Mouse (Mus musculus) megakaryocyte-erythroid progenitor cell, adult 5 weeks (primary cell): ENCODE data around the gene Camta1. TPM values are rescaled to one million over a fixed set of nuclear protein-coding genes. Genes with fewer than 3 reads are reported as not detected.

Experiments used
- polyA plus RNA-seq: library from polyadenylated mRNA; stranded (reverse); fragments of >175 nt; gene quantifications from 2 replicates; pipeline ENCODE4 v1.2.3, GENCODE M21; 2012

The Camta1 gene
- polyA plus RNA-seq, result 8.7 and 17.7 TPM in 2 replicates

GRCm38 (mm10) chr4:151861806-151862739 lies at the start of gene Camta1:
Gene Camta1, minus strand, starts transcription at chr4:151861876.

GRCm38 (mm10) chr4:151089270-151089669 lies 772.4 kb downstream of the Camta1 start, which contains the start of gene Gm13090:
Gene Gm13090, plus strand, starts transcription at chr4:151089570.

GRCm38 (mm10) chr4:151057347-151058321 lies 804.0 kb downstream of the Camta1 start, which contains the start of gene Vamp3:
Gene Vamp3, minus strand, starts transcription at chr4:151057963.

DNA sequence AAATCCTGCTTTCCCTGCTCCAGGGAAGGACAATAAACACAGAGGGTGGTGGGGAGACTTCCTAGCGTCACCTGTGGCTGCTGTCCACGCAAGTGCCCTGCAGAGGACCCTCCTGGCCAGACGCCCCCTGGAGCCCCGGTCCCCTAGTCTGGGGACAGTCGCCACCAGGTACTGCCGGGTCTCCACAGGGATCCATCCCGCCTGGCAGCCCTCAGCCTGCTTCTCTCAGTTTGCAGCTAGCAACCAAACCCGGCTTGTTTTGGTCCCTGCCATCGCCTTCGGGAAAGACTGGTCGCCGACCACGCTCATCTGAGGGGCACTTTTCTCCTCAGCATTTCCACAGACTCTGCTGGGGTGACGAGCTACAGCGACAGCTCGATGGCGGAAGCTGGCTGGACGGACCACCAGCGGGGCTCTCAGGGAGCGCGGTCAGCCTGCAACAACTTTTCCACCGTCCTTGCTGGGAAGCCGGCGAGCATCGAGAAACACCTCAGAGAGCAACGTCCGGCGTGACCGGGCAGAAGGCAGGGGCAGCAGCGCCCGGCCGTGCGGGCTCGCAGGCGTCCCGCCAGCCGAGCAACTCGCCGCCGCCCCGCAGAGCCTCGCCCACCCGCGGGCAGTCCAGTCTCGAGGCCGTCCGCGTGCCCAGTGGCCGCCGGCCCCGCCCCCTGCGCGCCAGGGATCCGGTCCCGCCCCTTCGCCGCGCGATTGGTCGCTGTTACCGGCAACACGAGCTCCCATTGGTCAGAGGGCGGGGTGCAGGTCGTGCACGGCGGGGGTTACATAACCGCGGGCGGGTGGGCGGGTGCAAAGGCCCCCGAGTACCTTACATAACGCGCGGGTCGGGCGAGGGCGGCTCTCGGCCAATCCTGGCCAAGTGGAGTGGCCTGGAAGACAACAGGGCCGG lies 817.4 kb downstream of the Camta1 start, which contains the start of gene Per3:
Gene Per3 (minus strand): TSS at position 629 of the 907 bp plus-strand sequence.

DNA sequence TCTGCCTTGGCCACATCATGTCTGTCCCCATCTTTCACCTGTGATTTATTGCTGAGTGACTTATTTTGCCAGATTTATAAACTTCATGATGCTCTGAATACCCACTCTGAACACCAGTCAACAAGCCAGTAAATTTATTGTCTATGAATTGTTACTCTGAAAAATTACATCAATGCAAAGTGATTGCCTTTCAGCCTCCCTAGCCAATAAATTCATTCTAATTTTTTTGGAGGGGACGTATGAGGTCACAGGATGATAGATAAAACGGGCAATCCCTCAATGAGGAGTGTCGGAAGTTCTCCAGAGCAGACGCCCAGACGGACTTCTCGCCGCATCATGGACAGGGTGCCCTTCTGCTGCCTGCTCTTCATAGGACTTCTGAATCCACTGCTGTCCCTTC lies 864.9 kb downstream of the Camta1 start, which contains the start of gene Uts2:
Gene Uts2 (plus strand): TSS at position 301 of the 400 bp plus-strand sequence.

GRCm38 (mm10) chr4:150914290-150914733 lies 947.4 kb downstream of the Camta1 start, which contains the start of the genes Park7 and Tnfrsf9:
Gene Park7, minus strand, starts transcription at chr4:150914437.
Gene Tnfrsf9, plus strand, starts transcription at chr4:150914562.

Other genes starting within 250 kb of the Camta1 start
- gene Dnajc11, start 71.8 kb upstream of the Camta1 start, polyA plus RNA-seq, result 27.1 and 33.1 TPM in 2 replicates
- gene Thap3, start 127.1 kb upstream of the Camta1 start, polyA plus RNA-seq, result 27.9 and 29.0 TPM in 2 replicates
- 12.8 and 20.6 TPM in 2 replicates for gene Phf13, start 134.4 kb upstream of the Camta1 start, polyA plus RNA-seq
- 22.4 and 22.8 TPM in 2 replicates for gene Klhl21, start 146.9 kb upstream of the Camta1 start, polyA plus RNA-seq
- gene Zbtb48, start 165.8 kb upstream of the Camta1 start, polyA plus RNA-seq, result 13.4 and 14.0 TPM in 2 replicates
- gene Tas1r1, start 176.7 kb upstream of the Camta1 start, polyA plus RNA-seq, result 0.82 and 0.88 TPM in 2 replicates
- gene Nol9, start 177.4 kb upstream of the Camta1 start, polyA plus RNA-seq, result 32.6 and 33.5 TPM in 2 replicates
- 33.3 and 51.8 TPM in 2 replicates for gene Plekhg5, start 210.6 kb upstream of the Camta1 start, polyA plus RNA-seq